Mouse (Mus musculus) forebrain, embryonic 10.5 days (tissue): ENCODE measurements around the gene Hint2. TPM values are rescaled to one million over a fixed set of nuclear protein-coding genes. Genes with fewer than 3 reads are reported as not detected.

Experiments
- DNase-seq: peaks from one replicate; pipeline ENCODE4 v3.0.0-alpha.2; 2017; ENCODE audit warnings: low spot score; ENCODE audit errors: extremely low spot score
- H3K27ac ChIP-seq: fragments of 300-500 bp; sonication (generic); 2 replicates; pipeline ENCODE4 v1.5.1; 2016; ENCODE audit warnings: mild to moderate bottlenecking
- H3K27me3 ChIP-seq: fragments of 300-500 bp; sonication (generic); 2 replicates; pipeline ENCODE4 v1.6.1; 2016; ENCODE audit warnings: mild to moderate bottlenecking; ENCODE audit not compliant: poor library complexity, severe bottlenecking
- H3K36me3 ChIP-seq: fragments of 300-500 bp; sonication (generic); replicated peaks from 2 replicates; pipeline ENCODE4 v1.6.1; 2016; ENCODE audit warnings: mild to moderate bottlenecking, moderate library complexity
- H3K4me1 ChIP-seq: fragments of 300-500 bp; sonication (generic); 2 replicates; pipeline ENCODE4 v1.6.1; 2016
- H3K4me3 ChIP-seq: fragments of 300-500 bp; sonication (generic); 2 replicates; pipeline ENCODE4 v1.5.1; 2016; ENCODE audit warnings: mild to moderate bottlenecking, moderate library complexity
- H3K9me3 ChIP-seq: fragments of 300-500 bp; sonication (generic); 2 replicates; pipeline ENCODE4 v1.6.1; 2016; ENCODE audit warnings: mild to moderate bottlenecking, moderate library complexity
- WGBS: fragments of 180-500 bp; shearing (Covaris S2); methylation state at CpG from one replicate; pipeline ENCODE4 v1.1.7; 2016; 5-methylcytosine and 5-hydroxymethylcytosine counted together
- polyA plus RNA-seq: library from polyadenylated mRNA; unstranded; fragments of >200 nt; fragmentation: Nextera tagmentation; extraction: Ambion mirVana; gene quantifications from 2 replicates; pipeline ENCODE4 v1.2.1, GENCODE M21; 2016

Hint2 gene
- polyA plus RNA-seq: 66.0 and 69.7 TPM in 2 replicates

GRCm38 (mm10) chr4:43656339-43657109, at the start of gene Hint2:
TSS of gene Hint2 (minus strand) at chr4:43656466.
- no peaks in the 10 kb centered on the region; the same call in 1 of the 2 replicates for H3K36me3 ChIP-seq
- H3K9me3 ChIP-seq: no peaks in the 10 kb centered on the region
- H3K27me3 ChIP-seq: peaks cover 23% of the 10 kb centered on the region
- 2% methylated on average over 34 of the region's 34 CpGs for WGBS
- H3K27ac ChIP-seq: peak within 1 kb of the TSS; percentile 90
- peaks cover 33% of the 10 kb centered on the region for H3K4me1 ChIP-seq
- DNase-seq: peak; percentile 93
- peak within 1 kb of the TSS; percentile 68 for H3K4me3 ChIP-seq

- 93% methylated on average over 13 of the region's 13 CpGs for WGBS
- Histone ChIP-seq H3K36me3 (no peaks in the 10 kb centered on the region), H3K27me3 (no peaks in the 10 kb centered on the region), H3K27ac (no peak overlapping the region), H3K9me3 (no peaks in the 10 kb centered on the region), H3K4me1 (peaks cover 4% of the 10 kb centered on the region), H3K4me3 (no peak overlapping the region)
- DNase-seq: no peak
Observed at GRCm38 (mm10) chr4:43705991-43706390, 49.7 kb upstream of the Hint2 start.

GRCm38 (mm10) chr4:43703851-43704250, 47.6 kb upstream of the Hint2 start:
- no peaks in the 10 kb centered on the region for H3K9me3 ChIP-seq
- no peak overlapping the region for H3K4me3 ChIP-seq
- no peak overlapping the region for H3K27ac ChIP-seq
- WGBS: 88% methylated on average over 8 of the region's 8 CpGs
- H3K4me1 ChIP-seq: peaks cover 4% of the 10 kb centered on the region
- H3K36me3 ChIP-seq: no peaks in the 10 kb centered on the region
- no peaks in the 10 kb centered on the region for H3K27me3 ChIP-seq
- DNase-seq: no peak

- no peak for DNase-seq
- peaks cover 4% of the 10 kb centered on the region for H3K4me1 ChIP-seq
Observed at GRCm38 (mm10) chr4:43703439-43703838, 47.2 kb upstream of the Hint2 start.

GRCm38 (mm10) chr4:43700707-43701106, 44.4 kb upstream of the Hint2 start, which contains the start of gene Olfr70:
TSS of gene Olfr70 (minus strand) at chr4:43700807.
- Histone ChIP-seq H3K4me3 (no peak within 1 kb of the TSS), H3K9me3 (no peaks in the 10 kb centered on the region), H3K36me3 (no peaks in the 10 kb centered on the region), H3K27me3 (no peaks in the 10 kb centered on the region), H3K27ac (no peak within 1 kb of the TSS), H3K4me1 (no peaks in the 10 kb centered on the region)
- DNase-seq: no peak
- WGBS: 92% methylated on average over 6 of the region's 6 CpGs

More at GRCm38 (mm10) chr4:43703439-43703838, 47.2 kb upstream of the Hint2 start:
- Histone ChIP-seq H3K9me3 (no peaks in the 10 kb centered on the region), H3K27ac (no peak overlapping the region), H3K27me3 (no peaks in the 10 kb centered on the region), H3K4me3 (no peak overlapping the region), H3K36me3 (no peaks in the 10 kb centered on the region)
- 78% methylated on average over 6 of the region's 6 CpGs for WGBS

GRCm38 (mm10) chr4:43696561-43696960, 40.3 kb upstream of the Hint2 start:
- Histone ChIP-seq H3K36me3 (no peaks in the 10 kb centered on the region), H3K27ac (no peak overlapping the region), H3K4me3 (no peak overlapping the region), H3K9me3 (no peaks in the 10 kb centered on the region), H3K27me3 (no peaks in the 10 kb centered on the region), H3K4me1 (peaks cover 4% of the 10 kb centered on the region)
- WGBS: 95% methylated on average over 13 of the region's 13 CpGs
- no peak for DNase-seq

GRCm38 (mm10) chr4:43695249-43695671, 39.0 kb upstream of the Hint2 start:
- Histone ChIP-seq H3K27me3 (no peaks in the 10 kb centered on the region), H3K4me1 (peaks cover 4% of the 10 kb centered on the region), H3K4me3 (no peak overlapping the region), H3K36me3 (peaks cover under 1% of the 10 kb centered on the region; the same call in 1 of the 2 replicates), H3K9me3 (no peaks in the 10 kb centered on the region), H3K27ac (no peak overlapping the region)
- DNase-seq: no peak
- 41% methylated on average over 9 of the region's 9 CpGs for WGBS

GRCm38 (mm10) chr4:43694439-43695248, 38.4 kb upstream of the Hint2 start:
- Histone ChIP-seq H3K36me3 (peaks cover 6% of the 10 kb centered on the region), H3K4me1 (peaks cover 4% of the 10 kb centered on the region), H3K27me3 (no peaks in the 10 kb centered on the region), H3K4me3 (no peak overlapping the region), H3K27ac (no peak overlapping the region), H3K9me3 (no peaks in the 10 kb centered on the region)
- DNase-seq: no peak
- WGBS: 83% methylated on average over 1 of the region's 1 CpGs

- Histone ChIP-seq H3K27ac (no peak overlapping the region), H3K9me3 (no peaks in the 10 kb centered on the region), H3K27me3 (no peaks in the 10 kb centered on the region), H3K36me3 (peaks cover 8% of the 10 kb centered on the region), H3K4me3 (no peak overlapping the region), H3K4me1 (peaks cover 4% of the 10 kb centered on the region)
- no peak for DNase-seq
- WGBS: 80% methylated on average over 5 of the region's 5 CpGs
Observed at GRCm38 (mm10) chr4:43693806-43694241, 37.6 kb upstream of the Hint2 start.

GRCm38 (mm10) chr4:43691026-43691425, 34.8 kb upstream of the Hint2 start:
- Histone ChIP-seq H3K4me3 (no peak overlapping the region), H3K27me3 (no peaks in the 10 kb centered on the region), H3K9me3 (no peaks in the 10 kb centered on the region), H3K27ac (no peak overlapping the region), H3K4me1 (peaks cover 4% of the 10 kb centered on the region), H3K36me3 (peaks cover 11% of the 10 kb centered on the region)
- WGBS: 84% methylated on average over 5 of the region's 5 CpGs
- no peak for DNase-seq

- Histone ChIP-seq H3K4me3 (no peak overlapping the region), H3K27me3 (no peaks in the 10 kb centered on the region), H3K27ac (no peak overlapping the region), H3K4me1 (no peaks in the 10 kb centered on the region), H3K36me3 (peaks cover 21% of the 10 kb centered on the region), H3K9me3 (no peaks in the 10 kb centered on the region)
- DNase-seq: no peak
- 94% methylated on average over 17 of the region's 17 CpGs for WGBS
Observed at GRCm38 (mm10) chr4:43690021-43690420, 33.8 kb upstream of the Hint2 start.

- peaks cover 25% of the 10 kb centered on the region for H3K36me3 ChIP-seq
- no peak overlapping the region for H3K4me3 ChIP-seq
- no peak overlapping the region for H3K27ac ChIP-seq
- no peaks in the 10 kb centered on the region for H3K4me1 ChIP-seq
- H3K27me3 ChIP-seq: no peaks in the 10 kb centered on the region
- no peak for DNase-seq
- H3K9me3 ChIP-seq: no peaks in the 10 kb centered on the region
- WGBS: 94% methylated on average over 7 of the region's 7 CpGs
Observed at GRCm38 (mm10) chr4:43679416-43680043, 23.3 kb upstream of the Hint2 start.
